Mouse (Mus musculus) kidney, adult 11 months (tissue): ENCODE data around the gene Rpl22.

ENCODE experiments used
- DNase-seq: peaks from one replicate; pipeline ENCODE4 v3.0.0; 2022

Rpl22 gene

GRCm38 (mm10) chr4:152325574-152326411 is at the start of gene Rpl22:
Rpl22 (plus strand) TSS chr4:152325742.
- peak; percentile 96 for DNase-seq

- no peak for DNase-seq
Measured at GRCm38 (mm10) chr4:152276389-152277347, 48.9 kb upstream of the Rpl22 start.

DNA sequence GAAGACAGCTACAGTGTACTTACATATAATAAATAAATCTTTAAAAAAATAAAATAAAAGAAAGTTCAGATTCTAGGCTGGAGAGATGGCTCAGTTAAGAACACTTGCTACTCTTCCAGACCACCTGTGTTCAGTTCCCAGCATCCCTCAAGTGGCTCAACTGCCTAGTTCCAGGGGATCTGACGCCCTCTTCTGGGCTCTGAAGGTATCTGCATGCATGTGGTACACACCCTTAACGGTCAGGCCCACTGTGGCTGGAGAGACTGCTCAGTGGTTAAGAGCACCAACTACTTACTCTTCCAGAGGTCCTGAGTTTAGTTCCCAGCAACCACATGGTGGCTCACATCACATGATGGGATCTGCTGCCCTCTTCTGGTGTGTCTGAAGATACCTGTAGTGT is 47.6 kb upstream of the Rpl22 start:
- no peak for DNase-seq

DNA sequence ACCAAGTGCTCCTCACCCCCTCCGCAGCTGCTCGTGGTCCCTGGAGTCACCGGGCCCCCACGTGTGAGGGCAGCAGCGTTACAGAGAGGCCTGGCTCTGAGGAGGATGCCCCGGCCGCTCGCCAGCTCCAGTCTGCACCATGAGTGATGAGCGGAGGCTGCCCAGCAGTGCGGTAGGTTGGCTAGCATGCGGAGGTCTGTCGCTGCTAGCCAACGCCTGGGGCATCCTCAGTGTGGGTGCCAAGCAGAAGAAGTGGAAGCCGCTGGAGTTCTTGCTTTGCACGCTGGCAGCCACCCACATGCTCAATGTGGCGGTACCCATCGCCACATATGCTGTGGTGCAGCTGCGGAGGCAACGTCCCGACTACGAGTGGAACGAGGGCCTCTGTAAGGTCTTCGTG is 46.6 kb upstream of the Rpl22 start:
- DNase-seq, result no peak

- DNase-seq, result no peak
Measured at GRCm38 (mm10) chr4:152281601-152282000, 43.9 kb upstream of the Rpl22 start.

GRCm38 (mm10) chr4:152282721-152283120 is 42.8 kb upstream of the Rpl22 start:
- DNase-seq, result no peak

DNA sequence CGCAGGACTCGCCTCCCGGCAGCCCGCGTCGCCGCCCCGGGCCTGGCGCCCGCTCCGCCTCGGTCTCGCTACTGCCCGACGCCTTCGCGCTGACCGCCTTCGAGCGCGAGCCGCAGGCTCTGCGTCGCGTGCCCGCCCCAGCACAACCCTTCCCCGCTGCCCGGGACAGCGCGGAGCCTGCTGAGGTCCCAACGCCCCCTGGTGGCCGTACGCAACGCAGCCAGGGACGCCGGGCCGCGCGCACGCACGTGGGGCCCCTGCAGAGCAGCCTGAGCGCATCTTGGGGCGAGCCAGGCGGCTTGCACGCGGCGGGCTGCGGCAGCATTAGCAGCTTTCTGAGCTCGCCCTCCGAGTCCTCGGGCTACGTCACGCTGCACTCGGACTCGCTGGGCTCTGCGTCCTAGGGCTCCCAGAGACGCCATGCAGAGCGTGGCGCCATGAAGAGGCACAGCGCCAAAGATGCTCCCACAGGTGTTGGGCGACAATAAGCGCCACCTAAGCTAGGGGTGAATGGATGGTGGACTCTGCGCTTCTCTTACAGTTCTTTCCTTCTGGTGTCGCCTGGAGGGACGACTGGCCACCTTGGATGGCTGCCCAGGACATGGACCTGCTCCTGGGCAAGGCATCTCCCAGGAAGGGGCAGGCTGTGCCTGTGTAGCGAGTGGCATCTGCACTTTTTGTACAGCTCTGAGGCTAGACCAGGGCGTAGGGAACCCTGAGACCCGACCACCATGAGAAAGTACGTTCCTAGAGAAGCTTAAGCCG is 42.2 kb upstream of the Rpl22 start:
- peak; percentile 72 for DNase-seq

GRCm38 (mm10) chr4:152285505-152285904 is 40.0 kb upstream of the Rpl22 start:
- DNase-seq, result peak; percentile 61

DNA sequence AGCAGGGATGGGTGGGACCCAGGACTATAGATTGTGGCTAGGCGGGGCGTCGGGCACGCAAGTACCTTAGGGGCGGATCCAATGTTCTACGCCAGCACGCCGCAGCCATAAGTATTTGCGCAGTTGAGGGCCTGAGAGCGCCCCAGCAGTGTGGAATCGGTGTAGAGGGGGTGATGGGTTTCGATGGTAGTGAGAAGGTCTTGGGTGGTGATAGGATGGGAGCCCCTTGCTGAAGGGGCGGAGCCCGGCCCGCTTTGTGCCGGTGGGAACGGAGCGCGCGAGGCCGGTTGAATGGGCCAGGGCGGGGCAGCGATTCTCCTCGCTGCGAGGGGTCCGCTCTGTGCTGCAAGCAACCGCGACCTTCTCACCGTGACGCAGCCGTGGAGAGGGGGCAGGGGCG is 39.4 kb upstream of the Rpl22 start:
- DNase-seq, result no peak

DNA sequence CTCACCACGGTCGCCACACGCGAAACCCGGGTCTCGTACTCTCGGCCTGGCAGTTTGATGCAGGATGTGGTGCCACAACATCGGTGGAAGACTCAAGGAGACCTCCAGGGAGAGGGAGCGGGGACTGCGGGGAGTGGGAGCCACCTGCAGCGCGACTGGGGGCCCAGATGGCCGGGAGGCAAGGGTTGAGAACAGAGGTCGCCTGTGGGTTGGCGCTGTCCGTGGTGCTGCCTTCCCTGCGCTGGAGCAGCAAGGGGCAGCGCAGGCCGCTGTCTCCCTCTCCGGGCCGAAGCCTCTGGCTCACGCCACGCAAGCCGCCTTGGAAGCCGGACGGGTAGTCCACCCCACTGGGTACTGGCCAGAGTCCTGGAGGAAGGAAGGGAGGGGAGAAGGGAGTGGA is 38.7 kb upstream of the Rpl22 start:
- DNase-seq, result peak; percentile 54

- no peak for DNase-seq
Measured at GRCm38 (mm10) chr4:152287317-152288120, 38.0 kb upstream of the Rpl22 start.

DNA sequence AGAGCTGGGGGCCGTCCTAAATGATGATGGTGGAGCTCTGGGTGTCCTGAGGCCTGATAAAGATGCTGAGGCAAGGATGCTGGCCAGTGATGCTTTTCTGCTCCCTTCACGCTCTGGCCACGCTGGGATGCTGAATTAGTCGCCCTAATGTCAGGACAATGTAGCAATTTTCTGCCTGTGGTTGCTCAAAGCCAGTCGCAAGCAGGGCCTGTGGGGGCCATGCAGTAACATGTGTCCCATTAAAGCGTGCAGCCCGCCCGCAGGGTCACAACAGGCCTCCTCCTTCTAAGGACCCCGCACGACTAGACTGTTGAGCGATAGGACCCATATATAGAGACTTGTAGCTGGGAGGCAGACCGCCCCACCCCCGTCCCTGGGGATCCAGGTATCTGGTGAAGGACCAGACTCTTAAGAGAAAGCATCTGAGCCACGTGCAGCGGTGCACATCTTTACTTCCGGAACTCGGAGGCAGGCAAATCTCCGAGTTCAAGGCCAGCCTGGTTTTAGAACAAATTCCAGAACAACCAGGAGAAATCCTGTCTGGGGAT is 37.1 kb upstream of the Rpl22 start:
- DNase-seq, result no peak

- DNase-seq, result no peak
Measured at GRCm38 (mm10) chr4:152290385-152290784, 35.2 kb upstream of the Rpl22 start.

DNA sequence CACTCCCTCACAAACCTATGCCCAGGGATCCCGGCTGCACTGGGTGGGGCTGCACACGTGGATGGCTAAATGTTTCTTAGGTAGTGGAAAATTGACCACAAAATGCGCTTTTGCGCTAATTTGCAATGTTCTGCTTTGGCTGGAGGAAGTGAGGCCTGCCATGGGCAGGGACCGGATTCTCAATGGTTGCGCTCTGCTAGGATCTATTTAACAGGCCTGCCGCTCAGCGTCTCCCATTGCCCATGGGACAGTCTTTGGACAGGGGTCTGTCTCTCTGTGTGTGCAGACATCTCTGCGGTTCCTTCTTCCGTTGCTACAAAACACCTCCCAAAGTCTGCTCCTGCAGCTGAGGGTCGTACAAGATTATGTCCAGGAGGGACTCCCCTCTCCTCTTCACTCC is 34.6 kb upstream of the Rpl22 start:
- DNase-seq, result no peak

GRCm38 (mm10) chr4:152291562-152291961 is 34.0 kb upstream of the Rpl22 start, which contains the start of gene Hes3:
Hes3 (minus strand) TSS chr4:152291662.
- no peak for DNase-seq

- no peak for DNase-seq
Measured at GRCm38 (mm10) chr4:152292102-152292765, 33.3 kb upstream of the Rpl22 start.

DNA sequence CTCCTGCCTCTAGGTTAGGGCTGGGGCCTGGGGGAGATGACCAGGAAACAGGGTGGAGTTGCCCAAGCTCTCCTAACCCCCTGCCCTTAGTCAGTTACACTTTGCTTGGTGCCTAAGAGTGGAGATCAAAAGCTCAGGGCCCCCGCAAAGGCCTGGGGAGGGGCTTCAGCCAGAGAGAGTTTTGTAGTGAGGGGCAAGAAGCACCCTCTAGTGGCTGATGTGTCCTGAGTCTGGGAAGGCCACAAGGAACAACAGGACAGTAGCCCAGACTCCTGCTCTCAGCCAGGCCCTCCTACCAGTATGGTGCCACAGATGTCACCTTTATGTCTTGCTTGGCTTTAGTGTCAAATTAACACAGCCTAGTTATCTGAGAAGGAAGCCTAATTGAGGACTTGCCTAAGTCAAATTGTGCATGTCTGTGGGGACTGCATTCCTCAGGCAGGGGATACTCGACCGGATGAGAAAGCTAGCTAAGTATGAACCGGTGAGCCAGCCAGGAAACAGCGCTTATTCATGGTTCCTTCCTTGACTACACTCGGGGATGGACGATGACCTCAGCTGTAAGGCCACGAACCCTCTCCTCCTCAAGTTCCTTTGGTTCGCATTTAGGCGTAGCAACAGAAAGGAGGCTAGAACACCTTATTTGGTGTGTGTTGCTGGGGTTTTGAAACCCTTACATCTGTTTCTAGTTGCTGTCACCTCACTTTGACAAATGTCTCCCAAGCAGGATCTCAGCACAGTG is 31.2 kb upstream of the Rpl22 start:
- DNase-seq, result no peak

GRCm38 (mm10) chr4:152295916-152296315 is 29.6 kb upstream of the Rpl22 start:
- no peak for DNase-seq

GRCm38 (mm10) chr4:152296371-152296770 is 29.2 kb upstream of the Rpl22 start:
- no peak for DNase-seq
